Mouse (Mus musculus) stomach, postnatal 0 days (tissue): ENCODE data around the gene Arpp21. TPM values are rescaled to one million over a fixed set of nuclear protein-coding genes. Genes with fewer than 3 reads are reported as not detected.

ENCODE experiments used
- ATAC-seq: fragments of 200-750 bp; cut with Nextera tagmentation; 2 replicates; pipeline ENCODE4 v1.8.0; 2017; ENCODE audit not compliant: low FRiP score, low TSS enrichment
- DNase-seq: peaks from one replicate; pipeline ENCODE4 v3.0.0-alpha.2; 2016; ENCODE audit warnings: low spot score
- H3K27ac ChIP-seq: fragments of 300-500 bp; sonication (generic); replicated peaks from 2 replicates; pipeline ENCODE4 v1.5.1; 2014; ENCODE audit warnings: mild to moderate bottlenecking, control low read depth
- H3K27me3 ChIP-seq: fragments of 300-500 bp; sonication (generic); 2 replicates; pipeline ENCODE4 v1.6.1; 2014; ENCODE audit warnings: low read length; ENCODE audit not compliant: control insufficient read depth, insufficient read depth
- H3K36me3 ChIP-seq: fragments of 300-500 bp; sonication (generic); 2 replicates; pipeline ENCODE4 v1.6.1; 2014; ENCODE audit warnings: low read length, mixed read lengths; ENCODE audit not compliant: control insufficient read depth, insufficient read depth
- H3K4me1 ChIP-seq: fragments of 300-500 bp; sonication (generic); replicated peaks from 2 replicates; pipeline ENCODE4 v1.6.1; 2014; ENCODE audit warnings: antibody characterized with exemption; ENCODE audit not compliant: control insufficient read depth, insufficient read depth
- H3K4me2 ChIP-seq: fragments of 300-500 bp; sonication (generic); replicated peaks from 2 replicates; pipeline ENCODE4 v1.6.1; 2014; ENCODE audit warnings: low read depth, mild to moderate bottlenecking, control low read depth, moderate library complexity
- H3K4me3 ChIP-seq: fragments of 300-500 bp; sonication (generic); 2 replicates; pipeline ENCODE4 v1.5.1; 2014; ENCODE audit warnings: low read depth, low read length, control low read depth
- H3K9ac ChIP-seq: fragments of 300-500 bp; sonication (generic); 2 replicates; pipeline ENCODE4 v1.6.1; 2014; ENCODE audit warnings: mild to moderate bottlenecking, low read length, control low read depth, mixed read lengths
- H3K9me3 ChIP-seq: fragments of 300-500 bp; sonication (generic); 2 replicates; pipeline ENCODE4 v1.6.1; 2016; ENCODE audit warnings: low read length; ENCODE audit not compliant: control insufficient read depth
- CTCF ChIP-seq: IDR thresholded peaks from 2 replicates; pipeline ENCODE4 v1.5.1; 2016; ENCODE audit warnings: antibody characterized with exemption, low read depth, mild to moderate bottlenecking, moderate library complexity
- EP300 ChIP-seq: optimal IDR thresholded peaks from 2 replicates; pipeline ENCODE3; 2016; ENCODE audit warnings: antibody characterized with exemption
- WGBS: fragments of 180-500 bp; shearing (Covaris S2); extraction: QIAGEN DNeasy Blood & Tissue Kit; methylation state at CpG from one replicate; pipeline ENCODE4 v1.1.7; 2014; 5-methylcytosine and 5-hydroxymethylcytosine counted together
- polyA plus RNA-seq: library from polyadenylated mRNA; unstranded; fragments of >200 nt; fragmentation: Nextera tagmentation; extraction: Ambion mirVana; gene quantifications from 2 replicates; pipeline ENCODE4 v1.2.1, GENCODE M21; 2015

Arpp21 gene
- polyA plus RNA-seq, 1 experiment from 2014 or later: 1.2 TPM

DNA sequence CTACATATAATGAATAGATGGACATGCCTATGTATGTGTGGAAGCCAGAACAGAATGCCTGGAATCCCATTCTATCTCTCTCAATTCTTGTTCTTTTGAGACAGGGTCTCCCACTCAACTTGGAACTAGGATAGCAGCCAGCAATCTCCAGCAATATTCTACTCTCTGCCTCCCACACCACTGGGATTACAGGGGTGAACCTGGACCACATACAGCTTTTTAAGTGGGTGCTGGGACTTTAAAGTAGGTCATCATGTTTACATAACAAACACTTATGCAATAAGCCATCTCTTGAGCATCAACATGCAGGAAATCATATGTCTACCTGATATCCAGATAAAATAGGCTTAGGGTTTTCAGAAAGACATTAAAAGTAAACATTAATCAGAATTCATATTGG lies 41.7 kb downstream of the Arpp21 start:
- Histone ChIP-seq H3K4me2 (no peak overlapping the region), H3K9ac (no peak overlapping the region), H3K27me3 (no peaks in the 10 kb centered on the region), H3K4me3 (no peak overlapping the region), H3K36me3 (no peaks in the 10 kb centered on the region), H3K4me1 (no peaks in the 10 kb centered on the region), H3K27ac (no peak overlapping the region), H3K9me3 (no peaks in the 10 kb centered on the region)
- ATAC-seq (no peak), DNase-seq (no peak)
- TF ChIP-seq CTCF: no peak
- no peak for TF ChIP-seq EP300

DNA sequence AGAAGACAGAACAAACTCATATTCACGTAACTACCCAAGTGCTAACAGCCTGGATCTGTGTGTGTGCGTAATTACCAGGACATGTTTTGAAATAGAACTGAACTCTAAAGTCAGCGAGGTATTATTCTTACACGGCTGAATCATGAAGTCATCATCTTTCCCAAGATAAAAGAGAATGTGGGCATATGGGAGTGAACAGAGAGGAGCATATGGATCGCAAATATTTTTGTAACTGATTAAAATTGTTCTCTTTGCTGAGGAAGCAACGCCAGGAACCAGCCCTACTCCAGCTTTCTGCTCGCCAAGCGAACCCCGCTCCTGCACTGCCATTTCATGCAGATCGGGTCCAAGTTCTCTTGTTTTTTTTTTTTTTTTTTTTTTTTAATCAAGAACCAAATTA lies 46.3 kb downstream of the Arpp21 start:
- DNase-seq (no peak), ATAC-seq (no peak)
- H3K27ac ChIP-seq: no peak overlapping the region
- no peak overlapping the region for H3K4me3 ChIP-seq
- H3K36me3 ChIP-seq: no peaks in the 10 kb centered on the region
- H3K9me3 ChIP-seq: no peaks in the 10 kb centered on the region
- no peaks in the 10 kb centered on the region for H3K27me3 ChIP-seq
- TF ChIP-seq CTCF (no peak), EP300 (no peak)
- no peak overlapping the region for H3K4me2 ChIP-seq
- H3K4me1 ChIP-seq: no peaks in the 10 kb centered on the region
- no peak overlapping the region for H3K9ac ChIP-seq
- WGBS: 83% methylated on average over 10 of the region's 10 CpGs

- WGBS: 48% methylated on average over 12 of the region's 12 CpGs
- H3K4me1 ChIP-seq: no peaks in the 10 kb centered on the region
- no peaks in the 10 kb centered on the region for H3K36me3 ChIP-seq
- H3K9me3 ChIP-seq: no peaks in the 10 kb centered on the region
- no peak overlapping the region for H3K9ac ChIP-seq
- H3K27me3 ChIP-seq: no peaks in the 10 kb centered on the region
- no peak overlapping the region for H3K4me3 ChIP-seq
- no peak overlapping the region for H3K27ac ChIP-seq
- ATAC-seq (no peak), DNase-seq (no peak)
- TF ChIP-seq EP300: no peak
- H3K4me2 ChIP-seq: no peak overlapping the region
Observed at GRCm38 (mm10) chr9:112188358-112188893, 47.3 kb downstream of the Arpp21 start.

- H3K9ac ChIP-seq: no peak overlapping the region
- TF ChIP-seq CTCF: no peak
- TF ChIP-seq EP300: no peak
- DNase-seq (no peak), ATAC-seq (no peak)
- no peaks in the 10 kb centered on the region for H3K36me3 ChIP-seq
- no peak overlapping the region for H3K4me2 ChIP-seq
- WGBS: 53% methylated on average over 14 of the region's 14 CpGs
- no peaks in the 10 kb centered on the region for H3K4me1 ChIP-seq
- no peaks in the 10 kb centered on the region for H3K27me3 ChIP-seq
- no peak overlapping the region for H3K4me3 ChIP-seq
- H3K27ac ChIP-seq: no peak overlapping the region
- H3K9me3 ChIP-seq: no peaks in the 10 kb centered on the region
Observed at GRCm38 (mm10) chr9:112187667-112188066, 48.1 kb downstream of the Arpp21 start.

GRCm38 (mm10) chr9:112186336-112187305 lies 49.1 kb downstream of the Arpp21 start:
- Histone ChIP-seq H3K4me3 (no peak overlapping the region), H3K27me3 (no peaks in the 10 kb centered on the region), H3K4me2 (no peak overlapping the region), H3K9ac (no peak overlapping the region), H3K36me3 (no peaks in the 10 kb centered on the region), H3K4me1 (no peaks in the 10 kb centered on the region), H3K27ac (no peak overlapping the region), H3K9me3 (no peaks in the 10 kb centered on the region)
- WGBS: 20% methylated on average over 14 of the region's 14 CpGs
- ATAC-seq (no peak), DNase-seq (no peak)
- TF ChIP-seq EP300 (no peak), CTCF (no peak)

- H3K27me3 ChIP-seq: no peaks in the 10 kb centered on the region
- no peak overlapping the region for H3K4me3 ChIP-seq
- no peak for ATAC-seq
- no peaks in the 10 kb centered on the region for H3K9me3 ChIP-seq
- WGBS: 50% methylated on average over 10 of the region's 10 CpGs
- H3K27ac ChIP-seq: no peak overlapping the region
- no peak for DNase-seq
- no peak overlapping the region for H3K9ac ChIP-seq
- no peak for TF ChIP-seq EP300
- no peak for TF ChIP-seq CTCF
- no peak overlapping the region for H3K4me2 ChIP-seq
- H3K36me3 ChIP-seq: no peaks in the 10 kb centered on the region
- H3K4me1 ChIP-seq: no peaks in the 10 kb centered on the region
Observed at GRCm38 (mm10) chr9:112185746-112186145, 50.0 kb downstream of the Arpp21 start.
